Mouse (Mus musculus): ENCODE measurements at regions not wholly inside any gene's neighbourhood (a gene's known extent, or its start where the extent isn't known, plus 50 kb on each side); places are given as distances from the start of the nearest gene placed in this dataset.

DNA sequence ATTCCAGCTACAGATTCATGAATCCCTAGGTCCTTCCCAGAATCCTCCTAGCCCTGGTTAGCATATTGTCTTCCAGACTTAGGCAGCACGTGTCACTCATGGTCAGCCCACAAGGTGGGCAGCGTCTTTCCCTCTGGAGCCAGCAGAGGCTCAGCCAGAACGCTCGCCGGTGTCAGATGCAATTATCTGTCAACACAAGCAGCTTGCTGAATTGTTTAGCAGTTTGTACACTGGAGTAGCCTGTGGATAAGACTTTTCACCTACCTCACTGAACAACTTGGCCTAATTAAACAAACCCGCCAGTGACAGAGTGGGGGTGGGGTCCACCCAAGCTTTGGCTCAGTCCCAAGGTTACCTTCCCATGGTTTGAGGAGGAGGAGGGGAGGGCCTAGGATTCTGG, 285.4 kb upstream of the Kcnab2 start:
- no peak for TF ChIP-seq CTCF (conservative IDR thresholded peaks at IDR 0.05; ENCODE audit: low read length)
- TF ChIP-seq NANOG (IDR thresholded peaks at IDR 0.05; ENCODE audit: borderline replicate concordance, low read length), result no peak
